In the genomic region with DNA sequence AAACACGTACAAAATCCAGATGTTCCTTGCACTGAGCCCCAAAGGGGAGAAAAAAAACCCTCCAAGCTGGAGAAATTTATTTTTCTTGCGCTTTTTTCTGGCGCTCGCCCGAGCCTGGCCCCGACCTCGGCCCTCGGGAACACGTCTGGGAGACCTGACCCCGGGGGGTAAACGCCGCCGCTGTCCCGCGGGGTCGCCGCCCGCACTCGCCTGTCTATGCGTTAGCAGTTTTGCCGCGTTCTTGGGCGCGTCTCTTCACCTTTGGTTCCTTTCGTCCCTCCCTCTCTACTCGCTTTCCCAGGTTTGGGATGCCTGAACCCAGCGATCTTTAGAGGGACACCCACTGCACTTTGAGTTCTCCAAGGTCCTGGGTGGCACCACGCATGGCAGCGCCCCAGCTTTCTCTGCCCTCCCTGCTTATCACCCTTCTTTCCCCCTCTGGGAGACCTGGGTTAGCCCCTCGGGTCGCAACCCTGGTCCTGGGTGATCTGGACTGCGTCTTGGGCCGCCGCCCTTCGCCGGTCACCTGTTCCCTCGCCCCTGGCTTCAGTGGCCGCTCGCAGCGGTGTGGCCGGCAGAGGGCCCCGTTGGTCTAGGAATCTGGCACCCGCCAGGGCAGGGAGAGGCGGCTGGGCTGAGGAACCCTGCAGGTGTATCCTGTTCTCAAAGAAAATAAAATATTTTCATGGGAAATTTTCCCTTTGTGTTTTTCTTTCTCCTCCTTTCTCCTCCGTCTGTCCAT, we compare ENCODE assay signal across 8 mouse cellular contexts. TPM values are rescaled to one million over a fixed set of nuclear protein-coding genes. Genes with fewer than 3 reads are reported as not detected.
A peak's percentile ranks its signal among the peaks of the same experiment; 100 is the strongest.
DNase-seq lines count a peak whose midpoint lies in the region; ATAC-seq lines count a peak whose summit lies in the region.

No protein-coding gene starts in this region.

- H3K4me1 ChIP-seq in intestine, embryonic 16.5 days (ENCODE audit: control insufficient read depth, insufficient read depth, low read length): peaks cover 29% of the 10 kb centered on the region
- peaks cover 66% of the 10 kb centered on the region for H3K4me1 ChIP-seq in limb, embryonic 12.5 days (replicated peaks)
- H3K4me1 ChIP-seq in midbrain, embryonic 12.5 days: peaks cover 54% of the 10 kb centered on the region

- ATAC-seq in common myeloid progenitor, adult 5-6 weeks (replicated peaks; ENCODE audit: low read depth, poor library complexity, severe bottlenecking): peak; percentile 77
- peak; percentile 66 for ATAC-seq in intestine, embryonic 16.5 days
- peak; percentile 44; the same call in 1 of the 2 replicates for ATAC-seq in limb, embryonic 12.5 days (ENCODE audit: insufficient number of reproducible peaks, insufficient read depth, low FRiP score, low TSS enrichment, low read depth)
- ATAC-seq in midbrain, embryonic 12.5 days (ENCODE audit: low FRiP score, low read depth): no peak
- ATAC-seq in inflammation-experienced regulatory T-cells, adult 6 months: no peak

- no peaks in the 10 kb centered on the region for H3K36me3 ChIP-seq in intestine, embryonic 16.5 days (ENCODE audit: control insufficient read depth, insufficient read depth, low read length)
- no peaks in the 10 kb centered on the region for H3K36me3 ChIP-seq in limb, embryonic 12.5 days
- H3K36me3 ChIP-seq in midbrain, embryonic 12.5 days: no peaks in the 10 kb centered on the region

- DNase-seq in adrenal gland, adult 18-20 months (ENCODE audit: low spot score in 2 of 2): peak; percentile 81 to 83
- peak; percentile 74 to 86 for DNase-seq in gastrocnemius, postnatal 4 days (ENCODE audit: low spot score in 2 of 2)
- peak; percentile 13 to 19 for DNase-seq in spleen, postnatal 36 days (ENCODE audit: low spot score in 2 of 2)

- no peaks in the 10 kb centered on the region for H3K9me3 ChIP-seq in intestine, embryonic 16.5 days (ENCODE audit: control insufficient read depth, low read length)
- H3K9me3 ChIP-seq in limb, embryonic 12.5 days: no peaks in the 10 kb centered on the region
- H3K9me3 ChIP-seq in midbrain, embryonic 12.5 days: no peaks in the 10 kb centered on the region

- no peak overlapping the region; the same call in 1 of the 2 replicates for H3K27ac ChIP-seq in intestine, embryonic 16.5 days (ENCODE audit: low read length)
- H3K27ac ChIP-seq in limb, embryonic 12.5 days: peak overlapping the region; percentile 77; the same call in 1 of the 2 replicates
- H3K27ac ChIP-seq in midbrain, embryonic 12.5 days (replicated peaks): no peak overlapping the region; the same call in 1 of the 2 replicates

- peak overlapping the region; percentile 62 for H3K4me3 ChIP-seq in intestine, embryonic 16.5 days (ENCODE audit: low read length)
- peak overlapping the region; percentile 69 for H3K4me3 ChIP-seq in limb, embryonic 12.5 days (replicated peaks)
- peak overlapping the region; percentile 52 for H3K4me3 ChIP-seq in midbrain, embryonic 12.5 days

- H3K4me2 ChIP-seq in intestine, embryonic 16.5 days (ENCODE audit: low read depth, low read length): peak overlapping the region; percentile 92
- peak overlapping the region; percentile 92 for H3K4me2 ChIP-seq in limb, embryonic 12.5 days
- H3K4me2 ChIP-seq in midbrain, embryonic 12.5 days (replicated peaks): peak overlapping the region; percentile 69

- H3K9ac ChIP-seq in intestine, embryonic 16.5 days (ENCODE audit: low read depth, low read length): peak overlapping the region; percentile 69; the same call in 1 of the 2 replicates
- peak overlapping the region; percentile 79 for H3K9ac ChIP-seq in limb, embryonic 12.5 days (replicated peaks)
- H3K9ac ChIP-seq in midbrain, embryonic 12.5 days (replicated peaks): peak overlapping the region; percentile 45; the same call in 1 of the 2 replicates

- peaks cover 46% of the 10 kb centered on the region for H3K27me3 ChIP-seq in intestine, embryonic 16.5 days (replicated peaks; ENCODE audit: control insufficient read depth, insufficient read depth, low read length)
- peaks cover 76% of the 10 kb centered on the region for H3K27me3 ChIP-seq in limb, embryonic 12.5 days
- H3K27me3 ChIP-seq in midbrain, embryonic 12.5 days: peaks cover 95% of the 10 kb centered on the region

- WGBS in intestine, embryonic 16.5 days: 1% methylated on average over 45 of the region's 45 CpGs
- under 1% methylated on average over 45 of the region's 45 CpGs for WGBS in limb, embryonic 12.5 days
- WGBS in midbrain, embryonic 12.5 days: 1% methylated on average over 45 of the region's 45 CpGs

RNA-seq across cellular contexts. Expression of gene Wnt9a, which starts 0.9 kb away (rescaled TPM):
- 1 to 10 TPM in 1 of 2 experiments, under 1 TPM in 1; 0.80 to 1.1 TPM for total RNA-seq in adrenal gland, adult 18-20 months (2021)
- total RNA-seq in common myeloid progenitor, adult 5-6 weeks (2017): not detected in 2 replicates
- 10 to 100 TPM; 12.8 to 15.4 TPM for total RNA-seq in gastrocnemius, postnatal 4 days (2021)
- polyA plus RNA-seq in intestine, embryonic 16.5 days (2015; fragmentation: Nextera tagmentation; extraction: Ambion mirVana): 4.2 and 4.4 TPM in 2 replicates
- 5.0 and 5.6 TPM in 2 replicates for polyA plus RNA-seq in limb, embryonic 12.5 days (2016; fragmentation: Nextera tagmentation; extraction: Ambion mirVana)
- polyA plus RNA-seq in midbrain, embryonic 12.5 days (2016; fragmentation: Nextera tagmentation; extraction: Ambion mirVana): 7.3 and 8.1 TPM in 2 replicates
- polyA plus RNA-seq in inflammation-experienced regulatory T-cells, adult 6 months (2017; shearing (Covaris generic)): not detected

RNA-seq across cellular contexts. Expression of gene Wnt3a, which starts 17.0 kb away (rescaled TPM):
- not detected for total RNA-seq in adrenal gland, adult 18-20 months (2021)
- total RNA-seq in common myeloid progenitor, adult 5-6 weeks (2017): not detected in 2 replicates
- total RNA-seq in gastrocnemius, postnatal 4 days (2021): not detected
- not detected in 2 replicates for polyA plus RNA-seq in intestine, embryonic 16.5 days (2015; fragmentation: Nextera tagmentation; extraction: Ambion mirVana)
- 1.6 and 2.6 TPM in 2 replicates for polyA plus RNA-seq in limb, embryonic 12.5 days (2016; fragmentation: Nextera tagmentation; extraction: Ambion mirVana)
- 2.0 and 3.7 TPM in 2 replicates for polyA plus RNA-seq in midbrain, embryonic 12.5 days (2016; fragmentation: Nextera tagmentation; extraction: Ambion mirVana)
- under 1 TPM in 1 of 3 experiments, not detected in 2; 0.24 TPM for polyA plus RNA-seq in inflammation-experienced regulatory T-cells, adult 6 months (2017; shearing (Covaris generic))

Comparison
In these comparisons a context has a peak if more than half of its experiments do, and no peak if none do; other contexts are left out.
1. DNase-seq: peak in every context shown above with its lines; median percentile 82 in adrenal gland, adult 18-20 months; 80 in gastrocnemius, postnatal 4 days; 16 in spleen, postnatal 36 days.
2. ATAC-seq: peak in common myeloid progenitor, adult 5-6 weeks (single experiment), intestine, embryonic 16.5 days (single experiment) and limb, embryonic 12.5 days (single experiment); none in midbrain, embryonic 12.5 days (single experiment) and inflammation-experienced regulatory T-cells, adult 6 months (single experiment).
3. Peak in every context shown above with its lines, with median percentiles within 50 percentile points of each other: H3K4me2 ChIP-seq, H3K4me3 ChIP-seq and H3K9ac ChIP-seq.